Mouse (Mus musculus): ENCODE results near the gene Rpl6. TPM values are rescaled to one million over a fixed set of nuclear protein-coding genes. Genes with fewer than 3 reads are reported as not detected.
"Not testable (repeated sequence)": the region's sequence is repeated elsewhere in the genome, so short reads cannot be mapped to it uniquely, and the experiment has no call there.

Gene Rpl6
- polyA plus RNA-seq, 1 experiment from 2014 or later = 664 TPM

DNA sequence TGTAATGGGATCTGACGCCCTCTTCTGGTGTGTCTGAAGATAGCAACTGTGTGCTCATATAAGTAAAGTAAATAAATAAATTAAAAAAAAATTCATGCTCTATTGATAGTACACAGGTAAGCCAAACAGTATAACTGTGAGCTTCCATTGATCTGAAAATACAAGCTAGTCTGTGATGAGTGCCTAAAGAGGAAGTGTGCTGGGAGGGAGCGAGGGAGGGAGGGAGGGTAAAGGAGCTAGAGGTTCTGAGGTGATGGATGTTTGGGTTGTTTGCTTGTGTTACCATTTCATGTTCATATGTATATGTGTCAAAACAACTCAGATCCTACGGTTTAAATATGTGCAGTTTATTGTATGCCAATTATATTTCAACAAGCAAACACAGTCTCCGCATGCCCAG, 22.6 kb downstream of the Rpl6 start:
- H3K4me3 ChIP-seq (ENCODE audit: low read depth, low read length) = no peak overlapping the region
- H3K4me2 ChIP-seq = no peak overlapping the region
- H3K9me3 ChIP-seq (ENCODE audit: control insufficient read depth, low read length) = no peaks in the 10 kb centered on the region
- ATAC-seq (ENCODE audit: low FRiP score) = no peak
- H3K27me3 ChIP-seq (ENCODE audit: control insufficient read depth, insufficient read depth, low read length) = no peaks in the 10 kb centered on the region
- peaks cover 2% of the 10 kb centered on the region; the same call in 1 of the 2 replicates for H3K4me1 ChIP-seq (ENCODE audit: control insufficient read depth, insufficient read depth, low read length)
- H3K36me3 ChIP-seq (ENCODE audit: control insufficient read depth, insufficient read depth, low read length) = peaks cover 2% of the 10 kb centered on the region; the same call in 1 of the 2 replicates
- DNase-seq (ENCODE audit: low spot score, missing footprints) = no peak
- WGBS = 89% methylated on average over 4 of the region's 4 CpGs
- no peak overlapping the region for H3K9ac ChIP-seq (ENCODE audit: low read length)
- H3K27ac ChIP-seq (ENCODE audit: low read depth, low read length) = no peak overlapping the region

DNA sequence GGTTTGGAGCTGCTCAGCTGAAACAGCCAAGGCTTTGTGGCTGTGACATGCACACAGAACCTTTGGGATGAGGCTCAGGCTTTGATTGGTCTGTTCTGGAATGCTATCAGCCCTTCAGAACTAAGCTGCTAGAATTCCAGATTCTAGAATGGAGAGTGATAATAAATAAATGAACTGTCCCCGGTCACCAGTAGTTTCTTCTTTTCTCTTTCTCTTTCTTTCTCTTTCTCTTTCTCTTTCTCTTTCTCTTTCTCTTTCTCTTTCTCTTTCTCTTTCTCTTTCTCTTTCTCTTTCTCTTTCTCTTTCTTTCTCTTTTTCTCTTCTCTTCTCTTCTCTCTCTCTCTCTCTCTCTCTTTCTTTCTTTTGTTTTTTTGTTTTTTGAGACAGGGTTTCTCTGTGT, 23.0 kb downstream of the Rpl6 start:
- 92% methylated on average over 1 of the region's 1 CpGs for WGBS
- not testable (repeated sequence) for H3K4me3 ChIP-seq (ENCODE audit: low read depth, low read length); H3K27me3 ChIP-seq (ENCODE audit: control insufficient read depth, insufficient read depth, low read length); ATAC-seq (ENCODE audit: low FRiP score); H3K36me3 ChIP-seq (ENCODE audit: control insufficient read depth, insufficient read depth, low read length); H3K9ac ChIP-seq (ENCODE audit: low read length); DNase-seq (ENCODE audit: low spot score, missing footprints); H3K9me3 ChIP-seq (ENCODE audit: control insufficient read depth, low read length); H3K4me1 ChIP-seq (ENCODE audit: control insufficient read depth, insufficient read depth, low read length); H3K4me2 ChIP-seq; H3K27ac ChIP-seq (ENCODE audit: low read depth, low read length)

DNA sequence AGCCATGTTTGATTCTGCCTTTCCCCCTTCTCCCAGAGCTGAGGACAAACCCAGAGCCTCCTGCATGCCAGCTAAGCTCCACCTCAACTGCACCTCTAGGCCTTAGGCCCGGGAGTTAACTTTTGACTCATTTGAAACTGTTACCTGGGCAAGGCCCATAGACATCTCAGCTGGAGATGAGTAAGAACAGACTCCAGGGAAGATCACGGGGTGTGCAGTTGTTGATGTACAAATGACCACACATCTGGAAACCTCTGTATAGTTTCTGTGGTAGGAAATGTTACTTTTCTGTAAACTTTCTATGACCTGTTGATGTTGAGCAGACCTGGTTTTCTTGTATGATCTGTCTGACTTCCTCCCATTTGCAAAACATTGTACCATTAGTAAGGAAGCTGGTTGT, 24.9 kb downstream of the Rpl6 start:
- peaks cover 2% of the 10 kb centered on the region; the same call in 1 of the 2 replicates for H3K36me3 ChIP-seq (ENCODE audit: control insufficient read depth, insufficient read depth, low read length)

DNA sequence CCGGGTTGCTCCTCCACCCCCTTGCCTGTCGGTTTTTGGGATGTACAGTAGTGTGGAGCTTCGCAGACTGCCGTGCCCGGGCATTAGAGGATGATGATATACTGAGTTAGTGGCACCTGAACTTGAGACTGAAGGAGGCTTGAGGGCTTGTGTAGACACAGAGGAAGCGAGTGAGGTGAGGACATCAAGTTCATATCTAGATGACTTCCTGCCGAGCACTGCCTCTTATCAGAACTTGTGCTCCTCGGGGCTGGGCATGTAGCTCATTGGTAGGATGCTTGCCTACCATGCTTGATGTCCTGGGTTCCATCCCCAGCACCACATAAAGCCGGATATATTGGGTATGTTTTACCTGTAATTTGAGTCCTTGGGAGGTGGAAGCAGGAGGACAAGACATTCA, 26.5 kb downstream of the Rpl6 start:
- no peak overlapping the region for H3K4me3 ChIP-seq (ENCODE audit: low read depth, low read length)
- 96% methylated on average over 9 of the region's 9 CpGs for WGBS
- no peaks in the 10 kb centered on the region for H3K4me1 ChIP-seq (ENCODE audit: control insufficient read depth, insufficient read depth, low read length)
- H3K4me2 ChIP-seq = no peak overlapping the region
- no peaks in the 10 kb centered on the region for H3K27me3 ChIP-seq (ENCODE audit: control insufficient read depth, insufficient read depth, low read length)
- peaks cover 2% of the 10 kb centered on the region; the same call in 1 of the 2 replicates for H3K36me3 ChIP-seq (ENCODE audit: control insufficient read depth, insufficient read depth, low read length)
- ATAC-seq (ENCODE audit: low FRiP score) (no peak), DNase-seq (ENCODE audit: low spot score, missing footprints) (no peak)
- no peak overlapping the region for H3K27ac ChIP-seq (ENCODE audit: low read depth, low read length)
- no peak overlapping the region for H3K9ac ChIP-seq (ENCODE audit: low read length)
- no peaks in the 10 kb centered on the region for H3K9me3 ChIP-seq (ENCODE audit: control insufficient read depth, low read length)

More for the DNA sequence above, 24.9 kb downstream of the Rpl6 start:
- Histone ChIP-seq H3K27me3 (ENCODE audit: control insufficient read depth, insufficient read depth, low read length) (no peaks in the 10 kb centered on the region), H3K4me1 (ENCODE audit: control insufficient read depth, insufficient read depth, low read length) (no peaks in the 10 kb centered on the region), H3K4me2 (no peak overlapping the region), H3K9me3 (ENCODE audit: control insufficient read depth, low read length) (no peaks in the 10 kb centered on the region), H3K27ac (ENCODE audit: low read depth, low read length) (no peak overlapping the region), H3K4me3 (ENCODE audit: low read depth, low read length) (no peak overlapping the region), H3K9ac (ENCODE audit: low read length) (no peak overlapping the region)
- ATAC-seq (ENCODE audit: low FRiP score) (no peak), DNase-seq (ENCODE audit: low spot score, missing footprints) (no peak)
- WGBS = 90% methylated on average over 2 of the region's 2 CpGs

DNA sequence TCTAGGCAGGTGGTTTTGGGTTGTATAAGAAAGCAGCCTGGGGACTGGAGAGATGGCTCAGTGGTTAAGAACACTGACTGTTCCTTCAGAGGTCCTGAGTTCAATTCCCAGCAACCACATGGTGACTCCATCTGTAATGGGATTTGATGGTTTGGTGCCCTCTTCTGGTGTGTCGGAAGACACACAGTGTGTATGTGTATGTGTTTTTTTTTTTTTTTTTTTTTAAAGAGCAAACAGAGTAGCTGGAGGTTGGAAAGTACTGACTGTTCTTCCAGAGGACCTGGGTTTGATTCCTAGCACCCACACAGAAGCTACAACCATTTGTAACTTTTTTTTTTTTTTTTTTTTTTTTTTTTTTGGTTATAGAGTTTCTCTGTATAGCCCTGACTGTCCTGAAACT, 28.5 kb downstream of the Rpl6 start:
- Histone ChIP-seq H3K9me3 (ENCODE audit: control insufficient read depth, low read length) (no peaks in the 10 kb centered on the region), H3K4me2 (no peak overlapping the region), H3K4me3 (ENCODE audit: low read depth, low read length) (no peak overlapping the region), H3K4me1 (ENCODE audit: control insufficient read depth, insufficient read depth, low read length) (no peaks in the 10 kb centered on the region), H3K9ac (ENCODE audit: low read length) (no peak overlapping the region), H3K27me3 (ENCODE audit: control insufficient read depth, insufficient read depth, low read length) (no peaks in the 10 kb centered on the region), H3K27ac (ENCODE audit: low read depth, low read length) (no peak overlapping the region), H3K36me3 (ENCODE audit: control insufficient read depth, insufficient read depth, low read length) (peaks cover 2% of the 10 kb centered on the region; the same call in 1 of the 2 replicates)
- WGBS = 100% methylated on average over 1 of the region's 1 CpGs
- DNase-seq (ENCODE audit: low spot score, missing footprints) = no peak
- no peak for ATAC-seq (ENCODE audit: low FRiP score)

DNA sequence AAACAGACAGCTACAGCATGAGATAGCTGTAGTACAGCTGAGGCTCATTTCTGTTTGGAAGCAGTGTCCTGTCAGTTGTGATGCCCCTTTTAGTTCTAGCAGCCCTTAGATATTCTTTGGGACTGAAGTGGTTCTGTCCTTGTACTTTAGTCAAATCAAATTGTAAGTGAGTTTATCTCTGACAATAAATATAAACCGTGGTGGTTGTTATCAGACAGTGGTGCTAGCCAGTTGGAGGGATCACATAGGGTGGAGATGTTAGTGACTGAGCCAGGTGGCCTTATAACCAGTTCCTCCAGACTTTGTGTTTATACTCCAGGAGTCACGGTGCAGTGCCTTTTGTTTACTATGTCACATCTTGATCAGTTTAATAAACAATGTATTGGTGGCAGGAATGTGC, 29.4 kb downstream of the Rpl6 start:
- H3K9ac ChIP-seq (ENCODE audit: low read length) = no peak overlapping the region

DNA sequence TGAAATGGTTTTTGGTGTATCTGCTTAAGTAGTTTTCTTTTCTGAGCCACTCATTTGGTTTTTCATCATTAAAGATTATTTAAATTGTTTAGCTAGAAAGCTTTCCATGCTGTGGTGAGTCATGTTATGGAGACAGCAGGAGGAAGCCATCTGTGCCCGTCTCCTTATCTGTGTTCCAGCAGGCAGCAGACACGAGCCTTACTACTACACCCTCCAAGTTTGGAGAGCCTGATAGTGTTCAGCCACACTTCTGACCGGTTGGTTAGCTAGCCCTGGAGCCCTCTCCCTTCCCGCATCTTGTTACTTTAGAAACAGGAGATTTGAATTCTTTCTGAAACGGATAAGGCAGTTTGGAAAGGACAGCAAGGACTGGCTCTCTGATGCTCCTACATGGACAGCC, 31.9 kb downstream of the Rpl6 start:
- Histone ChIP-seq H3K4me3 (ENCODE audit: low read depth, low read length) (no peak overlapping the region), H3K36me3 (ENCODE audit: control insufficient read depth, insufficient read depth, low read length) (no peaks in the 10 kb centered on the region), H3K4me2 (no peak overlapping the region), H3K4me1 (ENCODE audit: control insufficient read depth, insufficient read depth, low read length) (no peaks in the 10 kb centered on the region), H3K27me3 (ENCODE audit: control insufficient read depth, insufficient read depth, low read length) (no peaks in the 10 kb centered on the region), H3K9ac (ENCODE audit: low read length) (no peak overlapping the region), H3K9me3 (ENCODE audit: control insufficient read depth, low read length) (no peaks in the 10 kb centered on the region), H3K27ac (ENCODE audit: low read depth, low read length) (0 out of 2 replicates have a peak overlapping the region, but pooled peaks have one; percentile 16)
- ATAC-seq (ENCODE audit: low FRiP score) (no peak), DNase-seq (ENCODE audit: low spot score, missing footprints) (no peak)
- 82% methylated on average over 5 of the region's 5 CpGs for WGBS

More for the DNA sequence above, 29.4 kb downstream of the Rpl6 start:
- H3K9me3 ChIP-seq (ENCODE audit: control insufficient read depth, low read length) = no peaks in the 10 kb centered on the region
- no peak for ATAC-seq (ENCODE audit: low FRiP score)
- H3K36me3 ChIP-seq (ENCODE audit: control insufficient read depth, insufficient read depth, low read length) = peaks cover 2% of the 10 kb centered on the region; the same call in 1 of the 2 replicates
- 86% methylated on average over 2 of the region's 2 CpGs for WGBS
- H3K4me1 ChIP-seq (ENCODE audit: control insufficient read depth, insufficient read depth, low read length) = no peaks in the 10 kb centered on the region
- DNase-seq (ENCODE audit: low spot score, missing footprints) = no peak
- no peaks in the 10 kb centered on the region for H3K27me3 ChIP-seq (ENCODE audit: control insufficient read depth, insufficient read depth, low read length)
- no peak overlapping the region for H3K27ac ChIP-seq (ENCODE audit: low read depth, low read length)
- H3K4me3 ChIP-seq (ENCODE audit: low read depth, low read length) = no peak overlapping the region
- no peak overlapping the region for H3K4me2 ChIP-seq

DNA sequence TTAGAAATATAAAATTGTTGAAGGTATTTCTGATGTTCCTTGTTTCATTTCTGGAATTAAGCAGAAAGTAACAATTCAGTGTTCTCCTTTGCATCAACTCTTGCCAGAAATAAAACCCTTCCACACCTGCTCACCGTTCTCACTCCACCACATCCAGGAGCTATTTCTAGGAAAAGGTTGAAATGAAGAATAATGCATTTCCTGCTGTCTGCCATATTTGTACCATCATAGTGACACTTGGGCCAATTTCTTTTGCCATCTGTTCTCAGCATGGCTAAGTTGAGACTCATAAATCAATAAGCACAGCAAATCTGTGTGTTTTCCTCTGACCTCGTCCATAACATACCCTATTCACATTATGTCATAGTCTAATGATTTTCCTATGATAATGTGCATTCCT, 33.9 kb downstream of the Rpl6 start:
- Histone ChIP-seq H3K27ac (ENCODE audit: low read depth, low read length) (no peak overlapping the region), H3K4me1 (ENCODE audit: control insufficient read depth, insufficient read depth, low read length) (no peaks in the 10 kb centered on the region), H3K9ac (ENCODE audit: low read length) (no peak overlapping the region), H3K36me3 (ENCODE audit: control insufficient read depth, insufficient read depth, low read length) (no peaks in the 10 kb centered on the region), H3K4me3 (ENCODE audit: low read depth, low read length) (no peak overlapping the region), H3K27me3 (ENCODE audit: control insufficient read depth, insufficient read depth, low read length) (no peaks in the 10 kb centered on the region), H3K4me2 (no peak overlapping the region), H3K9me3 (ENCODE audit: control insufficient read depth, low read length) (no peaks in the 10 kb centered on the region)
- 86% methylated on average over 2 of the region's 2 CpGs for whole genome bisulfite sequencing
- DNase-seq (ENCODE audit: low spot score, missing footprints) (no peak), ATAC-seq (ENCODE audit: low FRiP score) (no peak)

DNA sequence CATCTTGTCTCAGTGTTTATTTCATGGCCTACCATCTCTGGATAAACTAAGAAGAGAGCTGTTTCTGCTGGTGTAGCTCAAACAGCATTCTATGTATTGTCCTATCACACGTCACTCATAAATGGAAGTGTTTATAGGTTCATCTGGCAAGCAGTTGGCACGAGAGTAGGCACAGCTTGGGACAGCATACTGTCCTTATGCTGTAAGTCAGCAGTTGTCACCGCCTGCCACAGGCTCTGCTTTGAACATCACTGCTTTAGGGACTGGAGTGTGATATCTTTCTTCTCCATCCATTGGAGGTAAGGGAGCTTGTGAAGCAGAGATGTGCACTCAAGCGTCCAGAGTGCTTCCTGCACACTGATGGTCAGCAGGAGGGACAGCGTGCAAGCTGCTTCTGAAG, 35.6 kb downstream of the Rpl6 start:
- WGBS = 85% methylated on average over 5 of the region's 5 CpGs
- Histone ChIP-seq H3K36me3 (ENCODE audit: control insufficient read depth, insufficient read depth, low read length) (no peaks in the 10 kb centered on the region), H3K27me3 (ENCODE audit: control insufficient read depth, insufficient read depth, low read length) (no peaks in the 10 kb centered on the region), H3K9ac (ENCODE audit: low read length) (no peak overlapping the region), H3K4me3 (ENCODE audit: low read depth, low read length) (no peak overlapping the region), H3K4me1 (ENCODE audit: control insufficient read depth, insufficient read depth, low read length) (no peaks in the 10 kb centered on the region), H3K9me3 (ENCODE audit: control insufficient read depth, low read length) (no peaks in the 10 kb centered on the region), H3K4me2 (no peak overlapping the region), H3K27ac (ENCODE audit: low read depth, low read length) (no peak overlapping the region)
- ATAC-seq (ENCODE audit: low FRiP score) (no peak), DNase-seq (ENCODE audit: low spot score, missing footprints) (no peak)

DNA sequence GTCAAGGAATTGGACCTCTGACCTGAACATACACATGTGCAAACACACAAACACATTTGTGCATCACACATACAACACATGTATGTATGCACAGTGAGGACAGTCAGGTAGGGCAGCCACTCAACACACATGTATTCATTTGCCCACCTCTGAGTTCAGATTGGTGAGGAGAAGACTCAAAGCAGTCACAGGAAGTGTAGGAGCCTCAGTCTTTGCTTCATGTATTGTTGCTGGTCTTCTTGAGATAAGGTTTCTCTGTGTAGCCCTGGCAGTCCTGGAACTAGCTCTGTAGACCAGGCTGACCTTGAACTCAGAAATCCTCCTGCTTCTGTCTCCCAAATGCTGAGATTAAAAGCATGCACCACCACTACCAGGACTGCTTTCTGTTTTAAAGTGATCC, 36.9 kb downstream of the Rpl6 start:
- H3K36me3 ChIP-seq (ENCODE audit: control insufficient read depth, insufficient read depth, low read length) = no peaks in the 10 kb centered on the region
- no peak overlapping the region for H3K4me3 ChIP-seq (ENCODE audit: low read depth, low read length)
- no peak for DNase-seq (ENCODE audit: low spot score, missing footprints)
- H3K9ac ChIP-seq (ENCODE audit: low read length) = no peak overlapping the region
- no peak for ATAC-seq (ENCODE audit: low FRiP score)
- H3K27ac ChIP-seq (ENCODE audit: low read depth, low read length) = no peak overlapping the region
- no peak overlapping the region for H3K4me2 ChIP-seq
- no peaks in the 10 kb centered on the region for H3K9me3 ChIP-seq (ENCODE audit: control insufficient read depth, low read length)
- H3K27me3 ChIP-seq (ENCODE audit: control insufficient read depth, insufficient read depth, low read length) = no peaks in the 10 kb centered on the region
- H3K4me1 ChIP-seq (ENCODE audit: control insufficient read depth, insufficient read depth, low read length) = no peaks in the 10 kb centered on the region
